Mouse (Mus musculus) embryonic facial prominence, embryonic 15.5 days (tissue): ENCODE measurements at regions not wholly inside any gene's neighbourhood (a gene's known extent, or its start where the extent isn't known, plus 50 kb on each side); places are given as distances from the start of the nearest gene placed in this dataset.

Experiments used
- ATAC-seq: fragments of 200-750 bp; cut with Nextera tagmentation; 2 replicates; pipeline ENCODE4 v1.8.0; 2017; ENCODE audit warnings: low read depth, moderate TSS enrichment; ENCODE audit not compliant: insufficient number of reproducible peaks, low FRiP score, low TSS enrichment
- H3K27ac ChIP-seq: fragments of 300-500 bp; sonication (generic); replicated peaks from 2 replicates; pipeline ENCODE4 v1.5.1; 2015; ENCODE audit warnings: mild to moderate bottlenecking, inconsistent platforms
- H3K27me3 ChIP-seq: fragments of 300-500 bp; sonication (generic); 2 replicates; pipeline ENCODE4 v1.6.1; 2015; ENCODE audit warnings: inconsistent platforms
- H3K36me3 ChIP-seq: fragments of 300-500 bp; sonication (generic); 2 replicates; pipeline ENCODE4 v1.6.1; 2015; ENCODE audit warnings: mild to moderate bottlenecking, inconsistent platforms
- H3K4me1 ChIP-seq: fragments of 300-500 bp; sonication (generic); 2 replicates; pipeline ENCODE4 v1.6.1; 2015; ENCODE audit warnings: inconsistent platforms
- H3K4me2 ChIP-seq: fragments of 300-500 bp; sonication (generic); replicated peaks from 2 replicates; pipeline ENCODE4 v1.6.1; 2015; ENCODE audit warnings: mild to moderate bottlenecking, inconsistent platforms
- H3K4me3 ChIP-seq: fragments of 300-500 bp; sonication (generic); replicated peaks from 2 replicates; pipeline ENCODE4 v1.5.1; 2015; ENCODE audit warnings: mild to moderate bottlenecking, inconsistent platforms
- H3K9ac ChIP-seq: fragments of 300-500 bp; sonication (generic); 2 replicates; pipeline ENCODE4 v1.6.1; 2015; ENCODE audit warnings: inconsistent platforms
- H3K9me3 ChIP-seq: fragments of 300-500 bp; sonication (generic); replicated peaks from 2 replicates; pipeline ENCODE4 v1.6.1; 2016; ENCODE audit warnings: inconsistent platforms
- WGBS: fragments of 180-500 bp; shearing (Covaris S2); methylation state at CpG from one replicate; pipeline ENCODE4 v1.1.7; 2015; 5-methylcytosine and 5-hydroxymethylcytosine counted together

- Histone ChIP-seq H3K4me1 (peaks cover 12% of the 10 kb centered on the region), H3K9ac (no peak overlapping the region), H3K36me3 (no peaks in the 10 kb centered on the region), H3K4me3 (no peak overlapping the region), H3K27me3 (no peaks in the 10 kb centered on the region), H3K9me3 (no peaks in the 10 kb centered on the region), H3K4me2 (no peak overlapping the region), H3K27ac (no peak overlapping the region)
- 59% methylated on average over 4 of the region's 4 CpGs for WGBS
- ATAC-seq = no peak
Observed at GRCm38 (mm10) chr2:51238992-51239391, 90.1 kb upstream of the Rnd3 start.

GRCm38 (mm10) chr2:51238131-51238931 lies 89.4 kb upstream of the Rnd3 start:
- Histone ChIP-seq H3K4me2 (peak overlapping the region; percentile 24; the same call in 1 of the 2 replicates), H3K27ac (no peak overlapping the region; the same call in 1 of the 2 replicates), H3K4me1 (peaks cover 15% of the 10 kb centered on the region), H3K36me3 (no peaks in the 10 kb centered on the region), H3K4me3 (no peak overlapping the region), H3K9me3 (no peaks in the 10 kb centered on the region), H3K27me3 (no peaks in the 10 kb centered on the region), H3K9ac (no peak overlapping the region)
- WGBS = 5% methylated on average over 16 of the region's 16 CpGs
- 0 out of 2 replicates have a peak, but pooled peaks have one; percentile 68 for ATAC-seq

- Histone ChIP-seq H3K4me1 (peaks cover 15% of the 10 kb centered on the region), H3K27me3 (no peaks in the 10 kb centered on the region), H3K9ac (no peak overlapping the region), H3K9me3 (no peaks in the 10 kb centered on the region), H3K4me2 (no peak overlapping the region), H3K36me3 (no peaks in the 10 kb centered on the region), H3K27ac (peak overlapping the region; percentile 68), H3K4me3 (no peak overlapping the region)
- ATAC-seq = no peak
- WGBS = 41% methylated on average over 10 of the region's 10 CpGs
Observed at GRCm38 (mm10) chr2:51237451-51237850, 88.5 kb upstream of the Rnd3 start.

GRCm38 (mm10) chr2:51236852-51237251 lies 87.9 kb upstream of the Rnd3 start:
- no peaks in the 10 kb centered on the region for H3K36me3 ChIP-seq
- no peak overlapping the region for H3K27ac ChIP-seq
- WGBS = 65% methylated on average over 3 of the region's 3 CpGs
- H3K4me1 ChIP-seq = peaks cover 15% of the 10 kb centered on the region
- H3K9ac ChIP-seq = no peak overlapping the region
- H3K4me2 ChIP-seq = no peak overlapping the region
- H3K27me3 ChIP-seq = no peaks in the 10 kb centered on the region
- H3K9me3 ChIP-seq = no peaks in the 10 kb centered on the region
- no peak for ATAC-seq
- H3K4me3 ChIP-seq = no peak overlapping the region

- no peaks in the 10 kb centered on the region for H3K27me3 ChIP-seq
- no peaks in the 10 kb centered on the region for H3K36me3 ChIP-seq
- peak; percentile 75; the same call in 1 of the 2 replicates for ATAC-seq
- H3K9me3 ChIP-seq = no peaks in the 10 kb centered on the region
- peaks cover 15% of the 10 kb centered on the region for H3K4me1 ChIP-seq
- peak overlapping the region; percentile 60; the same call in 1 of the 2 replicates for H3K27ac ChIP-seq
- no peak overlapping the region for H3K9ac ChIP-seq
- no peak overlapping the region for H3K4me2 ChIP-seq
- H3K4me3 ChIP-seq = no peak overlapping the region
- 18% methylated on average over 5 of the region's 5 CpGs for WGBS
Observed at GRCm38 (mm10) chr2:51234427-51234826, 85.5 kb upstream of the Rnd3 start.

GRCm38 (mm10) chr2:51222851-51223250 lies 73.9 kb upstream of the Rnd3 start:
- Histone ChIP-seq H3K27ac (no peak overlapping the region), H3K36me3 (no peaks in the 10 kb centered on the region), H3K4me2 (no peak overlapping the region), H3K4me1 (peaks cover 6% of the 10 kb centered on the region), H3K4me3 (no peak overlapping the region), H3K9me3 (no peaks in the 10 kb centered on the region), H3K9ac (no peak overlapping the region), H3K27me3 (no peaks in the 10 kb centered on the region)
- no peak for ATAC-seq
- WGBS = 26% methylated on average over 1 of the region's 1 CpGs

- Histone ChIP-seq H3K27ac (no peak overlapping the region; the same call in 1 of the 2 replicates), H3K36me3 (no peaks in the 10 kb centered on the region), H3K4me1 (peaks cover 6% of the 10 kb centered on the region), H3K9ac (no peak overlapping the region), H3K4me2 (no peak overlapping the region), H3K9me3 (no peaks in the 10 kb centered on the region), H3K27me3 (no peaks in the 10 kb centered on the region), H3K4me3 (no peak overlapping the region)
- ATAC-seq = peak; percentile 57; the same call in 1 of the 2 replicates
- WGBS = 15% methylated on average over 6 of the region's 6 CpGs
Observed at GRCm38 (mm10) chr2:51219714-51220113, 70.8 kb upstream of the Rnd3 start.

- Histone ChIP-seq H3K9me3 (no peaks in the 10 kb centered on the region), H3K4me2 (no peak overlapping the region), H3K36me3 (no peaks in the 10 kb centered on the region), H3K27me3 (no peaks in the 10 kb centered on the region), H3K9ac (no peak overlapping the region), H3K4me1 (peaks cover 10% of the 10 kb centered on the region; the same call in 1 of the 2 replicates), H3K27ac (no peak overlapping the region), H3K4me3 (no peak overlapping the region)
- no peak for ATAC-seq
- WGBS = 25% methylated on average over 7 of the region's 7 CpGs
Observed at GRCm38 (mm10) chr2:51207150-51208022, 58.5 kb upstream of the Rnd3 start.

GRCm38 (mm10) chr2:51206332-51206731 lies 57.4 kb upstream of the Rnd3 start:
- 18% methylated on average over 4 of the region's 4 CpGs for WGBS
- Histone ChIP-seq H3K4me1 (peaks cover 10% of the 10 kb centered on the region; the same call in 1 of the 2 replicates), H3K9me3 (no peaks in the 10 kb centered on the region), H3K27ac (no peak overlapping the region), H3K4me3 (no peak overlapping the region), H3K9ac (no peak overlapping the region), H3K4me2 (no peak overlapping the region), H3K36me3 (no peaks in the 10 kb centered on the region), H3K27me3 (no peaks in the 10 kb centered on the region)
- ATAC-seq = no peak
